Mouse (Mus musculus) kidney, embryonic 15.5 days (tissue): ENCODE data around the gene Unc13b. TPM values are rescaled to one million over a fixed set of nuclear protein-coding genes. Genes with fewer than 3 reads are reported as not detected.

Experiments used
- ATAC-seq: fragments of 200-750 bp; cut with Nextera tagmentation; replicated peaks from 2 replicates; pipeline ENCODE4 v1.8.0; 2017; ENCODE audit warnings: moderate TSS enrichment; ENCODE audit not compliant: low FRiP score
- H3K27ac ChIP-seq: fragments of 300-500 bp; sonication (generic); 2 replicates; pipeline ENCODE4 v1.5.1; 2015; ENCODE audit warnings: mild to moderate bottlenecking, inconsistent platforms
- H3K27me3 ChIP-seq: fragments of 300-500 bp; sonication (generic); 2 replicates; pipeline ENCODE4 v1.6.1; 2015; ENCODE audit warnings: inconsistent platforms
- H3K36me3 ChIP-seq: fragments of 300-500 bp; sonication (generic); 2 replicates; pipeline ENCODE4 v1.6.1; 2015; ENCODE audit warnings: inconsistent platforms
- H3K4me1 ChIP-seq: fragments of 300-500 bp; sonication (generic); 2 replicates; pipeline ENCODE4 v1.6.1; 2015; ENCODE audit warnings: inconsistent platforms
- H3K4me2 ChIP-seq: fragments of 300-500 bp; sonication (generic); 2 replicates; pipeline ENCODE4 v1.6.1; 2015; ENCODE audit warnings: moderate library complexity, mild to moderate bottlenecking, inconsistent platforms
- H3K4me3 ChIP-seq: fragments of 300-500 bp; sonication (generic); replicated peaks from 2 replicates; pipeline ENCODE4 v1.5.1; 2015; ENCODE audit warnings: mild to moderate bottlenecking, inconsistent platforms
- H3K9ac ChIP-seq: fragments of 300-500 bp; sonication (generic); 2 replicates; pipeline ENCODE4 v1.6.1; 2015; ENCODE audit warnings: mild to moderate bottlenecking, inconsistent platforms
- H3K9me3 ChIP-seq: fragments of 300-500 bp; sonication (generic); replicated peaks from 2 replicates; pipeline ENCODE4 v1.6.1; 2016; ENCODE audit warnings: inconsistent platforms
- WGBS: fragments of 180-500 bp; shearing (Covaris S2); methylation state at CpG from one replicate; pipeline ENCODE4 v1.1.7; 2015; ENCODE audit warnings: mixed read lengths; 5-methylcytosine and 5-hydroxymethylcytosine counted together
- polyA plus RNA-seq: library from polyadenylated mRNA; unstranded; fragments of >200 nt; fragmentation: Nextera tagmentation; extraction: Ambion mirVana; gene quantifications from 2 replicates; pipeline ENCODE4 v1.2.1, GENCODE M21; 2015

The Unc13b gene
- polyA plus RNA-seq, 1 experiment from 2014 or later, result 8.3 TPM

DNA sequence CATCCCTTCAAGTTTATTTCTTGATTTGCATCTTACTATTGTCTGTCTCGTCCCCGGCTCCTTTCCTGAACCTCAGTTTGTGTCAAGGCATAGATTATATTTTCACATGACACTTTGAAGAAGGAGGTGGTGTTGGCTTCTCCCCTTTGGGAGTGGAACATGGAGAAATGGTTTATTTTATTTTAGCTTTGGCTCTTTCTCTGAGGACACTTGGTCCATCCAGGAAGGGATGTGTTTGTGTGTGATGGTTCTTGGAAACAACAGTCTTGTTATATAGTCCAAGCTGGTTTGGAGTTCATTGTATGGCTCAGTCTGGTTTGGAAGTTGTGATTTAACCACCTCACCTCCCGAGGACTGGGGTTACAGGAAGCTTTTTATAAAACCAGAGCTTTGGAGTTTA lies 944 bp downstream of the Unc13b start:
- ATAC-seq, result no peak
- 29% methylated on average over 3 of the region's 3 CpGs for WGBS

DNA sequence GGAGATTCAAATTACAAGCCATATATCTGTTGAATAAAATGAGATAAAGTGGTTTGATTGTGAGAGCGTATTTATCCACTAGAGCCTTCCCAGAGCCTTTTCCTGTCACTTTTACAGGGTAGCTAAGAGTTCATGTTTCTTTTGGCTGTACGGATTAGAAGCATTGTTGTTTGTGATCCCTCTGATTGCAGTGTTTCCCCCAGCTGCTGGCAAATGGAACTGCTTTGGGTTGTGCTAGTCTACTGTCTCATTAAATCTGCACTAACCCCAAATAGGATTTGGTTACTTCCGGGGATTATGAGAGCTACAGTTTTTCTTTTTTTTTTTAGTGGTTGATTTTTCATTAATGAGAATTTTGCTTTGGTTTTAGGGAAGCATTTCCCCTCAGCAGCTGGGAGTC lies 1.5 kb downstream of the Unc13b start:
- ATAC-seq, result no peak
- WGBS, result 28% methylated on average over 3 of the region's 3 CpGs
- 0 out of 2 replicates have a peak overlapping the region, but pooled peaks have one; percentile 92 for H3K4me2 ChIP-seq
- 0 out of 2 replicates have a peak overlapping the region, but pooled peaks have one; percentile 70 for H3K4me3 ChIP-seq
- no peak overlapping the region for H3K9ac ChIP-seq
- H3K27me3 ChIP-seq, result peaks cover 6% of the 10 kb centered on the region; the same call in 1 of the 2 replicates
- peak overlapping the region; percentile 45; the same call in 1 of the 2 replicates for H3K27ac ChIP-seq
- no peaks in the 10 kb centered on the region for H3K36me3 ChIP-seq
- H3K9me3 ChIP-seq, result no peaks in the 10 kb centered on the region
- H3K4me1 ChIP-seq, result peaks cover 21% of the 10 kb centered on the region

More for the DNA sequence above, 944 bp downstream of the Unc13b start:
- peak overlapping the region; percentile 61; the same call in 1 of the 2 replicates for H3K9ac ChIP-seq
- H3K4me2 ChIP-seq, result peak overlapping the region; percentile 92
- H3K9me3 ChIP-seq, result no peaks in the 10 kb centered on the region
- peaks cover 21% of the 10 kb centered on the region for H3K4me1 ChIP-seq
- peak overlapping the region; percentile 70 for H3K4me3 ChIP-seq
- H3K27ac ChIP-seq, result 0 out of 2 replicates have a peak overlapping the region, but pooled peaks have one; percentile 37
- peaks cover 6% of the 10 kb centered on the region; the same call in 1 of the 2 replicates for H3K27me3 ChIP-seq
- no peaks in the 10 kb centered on the region for H3K36me3 ChIP-seq

DNA sequence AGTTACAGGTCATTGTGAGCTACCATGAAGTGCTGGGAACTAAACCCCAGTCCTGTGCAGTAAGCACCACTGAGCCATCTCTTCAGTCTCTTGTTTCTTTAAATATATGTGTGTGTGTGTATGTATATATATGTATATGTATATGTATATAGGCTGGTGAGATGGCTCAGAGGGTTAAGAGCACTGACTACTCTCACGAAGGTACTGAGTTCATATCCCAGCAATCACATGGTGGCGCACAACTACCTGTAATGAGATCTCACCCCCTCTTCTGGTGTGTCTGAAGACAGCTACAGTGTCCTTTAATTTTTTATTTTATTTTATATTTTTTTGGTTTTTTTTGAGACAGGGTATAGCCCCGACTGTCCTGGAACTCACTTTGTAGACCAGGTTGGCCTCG lies 6.7 kb downstream of the Unc13b start:
- Histone ChIP-seq H3K4me2 (no peak overlapping the region), H3K27ac (no peak overlapping the region), H3K4me3 (no peak overlapping the region), H3K36me3 (no peaks in the 10 kb centered on the region), H3K9ac (no peak overlapping the region), H3K4me1 (peaks cover 6% of the 10 kb centered on the region), H3K9me3 (no peaks in the 10 kb centered on the region), H3K27me3 (peaks cover 5% of the 10 kb centered on the region; the same call in 1 of the 2 replicates)
- WGBS, result 98% methylated on average over 4 of the region's 4 CpGs
- ATAC-seq, result no peak

DNA sequence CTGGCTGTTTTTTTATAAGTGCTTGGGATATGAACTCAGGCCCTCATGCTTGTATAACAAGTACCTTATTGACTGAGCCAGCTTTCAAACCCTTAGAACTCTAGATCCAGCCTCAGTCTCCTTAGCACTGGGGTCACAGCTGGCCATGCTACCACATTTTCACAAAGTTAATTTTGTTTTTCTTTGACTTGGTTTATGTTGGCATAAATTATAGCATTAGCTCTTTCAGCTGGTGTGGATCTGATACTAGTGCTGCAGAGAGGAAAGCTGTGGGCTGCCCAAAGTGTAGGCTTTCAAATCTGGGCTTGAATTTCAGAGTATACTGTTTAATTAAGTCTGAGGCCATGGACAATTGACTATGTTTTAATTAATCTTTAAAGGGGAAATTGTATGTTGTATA lies 16.2 kb downstream of the Unc13b start:
- Histone ChIP-seq H3K27ac (no peak overlapping the region), H3K36me3 (no peaks in the 10 kb centered on the region), H3K4me1 (0 out of 2 replicates have a peak, but pooled peaks cover 6% of the 10 kb centered on the region), H3K27me3 (no peaks in the 10 kb centered on the region), H3K9ac (no peak overlapping the region), H3K4me2 (no peak overlapping the region), H3K9me3 (no peaks in the 10 kb centered on the region), H3K4me3 (no peak overlapping the region)
- ATAC-seq, result peak; percentile 74

DNA sequence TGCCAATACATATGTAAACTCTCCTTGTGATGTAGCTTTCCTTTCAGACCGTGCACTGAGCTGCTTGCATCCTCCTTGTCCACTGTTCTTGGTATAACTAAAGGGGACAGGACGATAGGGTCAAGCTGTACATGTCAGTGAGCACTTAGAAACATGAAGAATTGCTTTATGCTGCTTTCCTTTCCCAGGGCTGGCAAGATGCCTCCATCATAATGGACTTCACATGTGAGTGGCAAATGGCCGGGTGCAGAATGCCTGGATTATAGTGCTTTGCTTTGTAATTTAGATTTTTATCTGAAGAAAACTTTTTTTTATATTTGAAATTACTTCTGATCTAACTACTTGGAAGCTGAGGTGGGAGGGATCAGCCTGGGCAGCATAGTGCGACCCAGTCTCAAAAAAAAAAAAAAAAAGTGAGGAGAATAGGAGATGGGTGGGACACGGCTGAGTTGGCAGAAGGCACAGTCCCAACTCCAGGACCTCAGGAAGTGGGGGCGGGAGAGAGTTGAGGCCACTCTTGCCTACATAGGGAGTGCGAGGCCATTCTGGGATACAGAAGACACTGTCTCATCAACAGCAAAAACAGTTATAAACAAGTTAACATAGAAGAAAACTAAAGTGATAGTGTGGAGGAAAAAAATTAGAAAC lies 19.4 kb downstream of the Unc13b start:
- ATAC-seq, result no peak; the same call in 1 of the 2 replicates
- Histone ChIP-seq H3K4me2 (no peak overlapping the region), H3K9ac (no peak overlapping the region), H3K27ac (no peak overlapping the region), H3K4me1 (0 out of 2 replicates have a peak, but pooled peaks cover 6% of the 10 kb centered on the region), H3K9me3 (no peaks in the 10 kb centered on the region), H3K36me3 (no peaks in the 10 kb centered on the region), H3K27me3 (no peaks in the 10 kb centered on the region), H3K4me3 (no peak overlapping the region)
- 32% methylated on average over 7 of the region's 7 CpGs for WGBS

DNA sequence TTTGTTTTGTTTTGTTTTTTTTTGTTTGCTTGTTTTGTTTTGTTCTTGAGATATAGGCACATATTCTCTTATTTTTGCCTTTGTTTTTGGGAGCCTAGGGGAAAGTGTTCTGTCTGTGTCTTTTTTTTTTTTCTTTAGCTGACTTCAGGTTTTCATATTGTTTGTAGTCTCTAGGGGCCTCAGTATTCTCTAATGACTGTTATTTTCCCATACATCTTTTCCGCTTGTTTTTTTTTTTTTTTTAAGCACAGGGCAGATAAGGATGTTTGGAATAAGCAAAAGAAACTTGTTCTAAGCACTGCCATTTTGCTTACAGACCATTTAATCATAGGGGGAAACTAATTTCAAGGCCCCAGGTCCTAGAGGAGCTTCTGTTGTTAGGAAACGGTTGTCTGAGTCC lies 23.7 kb downstream of the Unc13b start:
- no peak overlapping the region for H3K9ac ChIP-seq
- no peak overlapping the region for H3K4me2 ChIP-seq
- H3K4me1 ChIP-seq, result 0 out of 2 replicates have a peak, but pooled peaks cover 6% of the 10 kb centered on the region
- H3K4me3 ChIP-seq, result no peak overlapping the region
- H3K27ac ChIP-seq, result no peak overlapping the region
- no peaks in the 10 kb centered on the region for H3K9me3 ChIP-seq
- H3K36me3 ChIP-seq, result no peaks in the 10 kb centered on the region
- WGBS, result 71% methylated on average over 2 of the region's 2 CpGs
- H3K27me3 ChIP-seq, result no peaks in the 10 kb centered on the region
- no peak for ATAC-seq

DNA sequence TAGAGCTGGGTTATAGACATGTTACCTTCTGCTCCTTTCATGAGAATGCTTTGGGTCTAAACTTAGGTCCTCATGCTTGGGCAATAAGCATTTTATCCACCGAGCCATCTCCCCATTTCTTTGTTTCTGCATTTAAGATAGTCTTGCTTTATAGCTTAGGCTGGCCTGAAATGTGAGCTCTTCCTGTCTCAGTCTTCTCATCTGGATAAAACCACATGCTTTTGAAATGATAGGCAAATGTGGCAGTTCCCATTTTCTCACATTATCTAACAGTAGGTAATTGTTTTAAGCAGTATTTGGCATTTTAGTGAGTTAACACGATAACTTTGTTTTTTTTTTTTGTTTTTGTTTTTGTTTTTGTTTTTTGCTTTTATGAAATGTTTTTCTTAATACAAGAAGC lies 31.2 kb downstream of the Unc13b start:
- ATAC-seq, result no peak
- Histone ChIP-seq H3K36me3 (no peaks in the 10 kb centered on the region), H3K4me2 (no peak overlapping the region), H3K9me3 (no peaks in the 10 kb centered on the region), H3K9ac (no peak overlapping the region), H3K27me3 (no peaks in the 10 kb centered on the region), H3K4me3 (no peak overlapping the region), H3K4me1 (no peaks in the 10 kb centered on the region), H3K27ac (no peak overlapping the region)
- WGBS, result 84% methylated on average over 2 of the region's 2 CpGs

DNA sequence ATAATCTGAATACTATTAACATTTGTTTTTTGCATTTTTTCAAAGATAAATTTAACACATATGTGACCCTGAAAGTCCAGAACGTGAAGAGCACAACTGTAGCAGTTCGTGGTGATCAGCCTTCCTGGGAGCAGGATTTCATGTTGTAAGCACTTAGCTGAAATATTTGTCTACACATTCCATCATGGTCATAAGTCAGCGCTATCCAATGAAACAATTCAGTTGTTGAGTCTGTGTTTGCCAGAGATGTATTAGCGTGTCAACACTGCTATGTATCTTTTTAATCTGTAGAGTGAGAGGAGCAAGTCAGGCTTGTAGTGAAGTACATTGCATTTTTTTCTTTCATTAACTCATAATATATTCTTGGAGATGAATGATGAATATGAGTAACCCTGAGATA lies 32.4 kb downstream of the Unc13b start:
- WGBS, result 72% methylated on average over 4 of the region's 4 CpGs

DNA sequence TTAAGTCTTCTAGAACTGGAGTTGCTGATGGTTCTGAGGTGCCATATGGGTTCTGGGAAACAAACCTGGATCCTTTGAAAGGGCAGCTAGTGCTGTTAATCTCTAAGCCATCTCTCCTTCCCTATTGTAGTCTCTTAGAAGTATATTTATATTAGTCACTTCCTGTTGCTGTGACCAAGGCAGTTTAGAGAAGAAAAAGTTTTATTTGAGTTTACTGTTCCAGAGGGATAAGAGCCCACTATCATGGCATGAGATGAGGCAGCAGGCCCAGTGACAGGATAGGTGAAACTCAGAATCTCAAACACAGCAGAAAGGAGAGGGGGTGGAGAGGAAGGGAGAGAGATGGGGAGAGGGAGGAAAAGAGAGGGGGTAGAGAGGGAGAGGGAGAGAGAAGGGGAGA lies 54.7 kb downstream of the Unc13b start:
- no peak for ATAC-seq
- no peak overlapping the region for H3K4me2 ChIP-seq
- no peaks in the 10 kb centered on the region for H3K36me3 ChIP-seq
- H3K9ac ChIP-seq, result no peak overlapping the region
- no peaks in the 10 kb centered on the region for H3K27me3 ChIP-seq
- no peaks in the 10 kb centered on the region for H3K4me1 ChIP-seq
- no peaks in the 10 kb centered on the region for H3K9me3 ChIP-seq
- no peak overlapping the region for H3K4me3 ChIP-seq
- no peak overlapping the region for H3K27ac ChIP-seq

More for the DNA sequence above, 32.4 kb downstream of the Unc13b start:
- Histone ChIP-seq H3K27me3 (no peaks in the 10 kb centered on the region), H3K9me3 (no peaks in the 10 kb centered on the region), H3K4me1 (no peaks in the 10 kb centered on the region), H3K36me3 (no peaks in the 10 kb centered on the region), H3K27ac (no peak overlapping the region), H3K9ac (no peak overlapping the region), H3K4me3 (no peak overlapping the region), H3K4me2 (no peak overlapping the region)
- no peak for ATAC-seq

DNA sequence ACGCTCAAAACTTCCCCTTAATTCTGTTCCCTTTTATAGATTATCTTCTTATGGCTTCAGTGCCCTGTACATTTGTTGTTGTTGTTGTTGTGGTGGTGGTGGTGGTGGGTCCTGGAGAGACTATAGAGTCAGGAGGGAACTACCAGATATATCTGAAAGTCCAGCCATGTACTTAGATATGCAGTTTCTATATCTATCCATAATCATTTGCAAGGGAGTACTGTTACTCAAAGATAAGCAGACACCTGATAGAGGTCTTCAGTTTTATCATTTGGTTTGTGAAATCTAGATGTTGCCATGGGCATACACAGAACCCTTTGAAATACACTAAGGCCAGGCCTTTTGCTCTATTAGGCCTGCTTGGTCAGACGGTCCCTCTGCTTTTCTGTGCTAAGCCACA lies 55.8 kb downstream of the Unc13b start:
- H3K9me3 ChIP-seq, result no peaks in the 10 kb centered on the region
- H3K4me2 ChIP-seq, result no peak overlapping the region
- 83% methylated on average over 2 of the region's 2 CpGs for WGBS
- H3K4me1 ChIP-seq, result no peaks in the 10 kb centered on the region
- no peak for ATAC-seq
- no peak overlapping the region for H3K4me3 ChIP-seq
- H3K36me3 ChIP-seq, result no peaks in the 10 kb centered on the region
- H3K27ac ChIP-seq, result no peak overlapping the region
- H3K9ac ChIP-seq, result no peak overlapping the region
- no peaks in the 10 kb centered on the region for H3K27me3 ChIP-seq

DNA sequence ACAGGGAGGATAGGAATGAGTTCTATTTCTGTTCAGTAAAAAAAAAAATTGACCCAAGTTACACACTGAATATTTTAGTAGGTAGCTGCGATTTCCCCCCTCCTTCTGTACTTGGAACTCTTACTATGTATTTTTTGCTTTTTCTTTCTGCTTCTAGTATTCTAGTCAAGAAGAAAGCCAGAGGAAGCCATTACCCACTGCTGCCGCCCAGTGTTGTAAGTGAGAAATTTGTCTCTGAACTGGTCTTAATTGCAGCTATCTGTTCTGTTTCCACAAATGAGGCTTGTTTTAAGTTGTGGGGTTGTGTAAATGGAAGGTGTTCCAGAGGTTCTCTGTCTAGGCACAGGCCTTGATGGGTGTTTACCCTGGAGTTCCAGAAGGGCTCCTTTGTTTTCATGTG lies 56.2 kb downstream of the Unc13b start:
- Histone ChIP-seq H3K4me3 (no peak overlapping the region), H3K27ac (no peak overlapping the region), H3K9ac (no peak overlapping the region), H3K36me3 (no peaks in the 10 kb centered on the region), H3K4me1 (no peaks in the 10 kb centered on the region), H3K4me2 (no peak overlapping the region), H3K9me3 (no peaks in the 10 kb centered on the region), H3K27me3 (no peaks in the 10 kb centered on the region)
- 10% methylated on average over 2 of the region's 2 CpGs for WGBS
- no peak for ATAC-seq

DNA sequence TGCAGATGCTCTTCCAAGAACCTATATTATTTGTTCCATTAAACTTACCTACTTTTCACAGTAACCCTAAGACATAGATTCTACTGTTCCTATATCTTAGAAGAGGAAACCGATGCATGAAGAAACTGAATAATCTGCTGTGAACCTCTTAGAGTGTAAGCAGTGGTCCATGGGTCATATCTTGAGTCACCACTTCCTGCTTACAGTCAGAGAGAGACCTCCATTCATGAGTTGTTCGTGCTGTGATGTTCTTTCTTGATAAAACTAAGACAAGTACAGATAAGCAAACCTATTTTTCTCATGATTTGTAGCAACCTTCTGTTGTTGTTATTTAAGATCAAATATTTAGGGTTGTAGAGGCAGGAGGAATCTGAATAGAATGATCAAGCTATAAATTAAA lies 57.5 kb downstream of the Unc13b start:
- Histone ChIP-seq H3K4me2 (no peak overlapping the region), H3K4me1 (no peaks in the 10 kb centered on the region), H3K9me3 (no peaks in the 10 kb centered on the region), H3K9ac (no peak overlapping the region), H3K36me3 (no peaks in the 10 kb centered on the region), H3K27me3 (no peaks in the 10 kb centered on the region), H3K4me3 (no peak overlapping the region), H3K27ac (no peak overlapping the region)
- no peak for ATAC-seq
- WGBS, result 64% methylated on average over 2 of the region's 2 CpGs

DNA sequence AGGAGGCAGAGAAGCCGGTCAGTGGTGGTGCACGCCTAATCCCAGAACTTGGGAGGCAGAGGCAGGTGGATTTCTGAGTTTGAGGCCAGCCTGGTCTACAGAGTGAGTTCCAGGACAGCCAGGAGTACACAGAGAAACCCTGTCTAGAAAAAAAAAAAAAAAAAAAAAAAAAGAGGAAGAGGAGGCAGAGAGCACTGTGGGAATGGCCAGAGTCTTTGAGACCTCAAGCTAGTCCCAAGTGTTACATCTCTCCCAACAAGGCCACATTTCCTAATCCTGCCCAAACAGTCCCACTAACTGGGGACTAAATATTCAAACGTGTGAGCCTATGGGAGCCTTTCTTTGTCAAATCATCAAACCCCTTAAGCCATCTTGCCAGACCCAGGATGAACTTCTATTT lies 71.0 kb downstream of the Unc13b start:
- no peak for ATAC-seq
- 87% methylated on average over 3 of the region's 3 CpGs for WGBS
- no peak overlapping the region for H3K4me2 ChIP-seq
- H3K36me3 ChIP-seq, result no peaks in the 10 kb centered on the region
- no peaks in the 10 kb centered on the region for H3K4me1 ChIP-seq
- no peak overlapping the region for H3K4me3 ChIP-seq
- H3K9ac ChIP-seq, result no peak overlapping the region
- no peaks in the 10 kb centered on the region for H3K27me3 ChIP-seq
- no peaks in the 10 kb centered on the region for H3K9me3 ChIP-seq
- no peak overlapping the region for H3K27ac ChIP-seq
